Mouse (Mus musculus) gastrocnemius, adult 18-20 months (tissue): ENCODE data around the gene Hist1h2ad. TPM values are rescaled to one million over a fixed set of nuclear protein-coding genes. Genes with fewer than 3 reads are reported as not detected.
"Not testable (repeated sequence)": the region's sequence is repeated elsewhere in the genome, so short reads cannot be mapped to it uniquely, and the experiment has no call there.

Experiments used
- DNase-seq: peaks from one replicate; pipeline ENCODE4 v3.0.0; 2021; ENCODE audit warnings: low spot score
- total RNA-seq, 2 experiments: library from RNA; stranded (reverse); gene quantifications; 2 replicates each; pipeline ENCODE4 v1.2.3; 2021

Gene Hist1h2ad
- total RNA-seq, 2 experiments from 2014 or later = 0.80 to 1.7 TPM

DNA sequence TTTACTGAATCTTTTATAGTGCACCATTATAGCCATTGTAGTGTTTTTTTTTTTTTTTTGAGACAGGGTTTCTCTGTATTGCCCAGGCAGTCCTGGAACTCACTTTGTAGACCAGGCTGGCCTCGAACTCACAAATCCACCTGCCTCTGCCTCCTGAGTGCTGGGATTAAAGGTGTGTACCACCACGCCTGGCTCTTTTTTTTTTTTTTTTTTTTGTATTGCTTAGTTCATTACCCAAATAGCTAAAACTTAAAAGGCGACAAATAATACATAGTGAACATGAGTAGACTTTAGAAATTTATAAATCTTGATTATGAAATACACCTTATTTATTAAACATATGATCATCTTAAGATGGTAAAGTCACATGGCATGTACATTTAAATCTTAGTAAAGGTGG is 32.7 kb upstream of the Hist1h2ad start:
- DNase-seq = no peak

DNA sequence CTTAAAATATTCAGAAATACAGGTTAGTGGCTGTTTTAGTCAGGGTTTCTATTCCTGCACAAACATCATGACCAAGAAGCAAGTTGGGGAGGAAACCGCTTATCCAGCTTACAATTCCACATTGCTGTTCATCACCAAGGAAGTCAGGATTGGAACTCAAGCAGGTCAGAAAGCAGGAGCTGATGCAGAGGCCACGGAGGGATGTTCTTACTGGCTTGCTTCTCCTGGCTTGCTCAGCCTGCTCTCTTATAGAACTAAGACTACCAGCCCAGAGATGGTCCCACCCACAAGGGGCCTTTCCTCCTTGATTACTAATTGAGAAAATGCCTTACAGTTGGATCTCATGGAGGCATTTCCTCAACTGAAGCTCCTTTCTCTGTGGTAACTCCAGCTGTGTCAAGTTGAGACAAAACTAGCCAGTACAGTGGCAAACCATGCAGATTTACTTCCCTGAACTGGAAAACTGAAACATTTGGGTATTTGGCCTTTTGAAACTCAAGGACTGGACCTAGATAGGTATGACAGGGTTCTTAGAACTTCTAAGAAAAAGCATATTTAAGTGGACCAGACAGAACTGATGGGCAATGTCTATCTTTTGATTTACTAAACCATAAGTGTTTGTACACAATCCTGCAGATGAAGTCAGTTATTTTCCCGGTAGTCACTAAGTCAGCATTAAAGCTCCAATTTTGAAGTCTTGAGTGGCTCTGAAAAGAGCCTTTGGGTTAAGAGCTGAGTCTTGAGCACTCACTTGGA is 31.8 kb upstream of the Hist1h2ad start:
- DNase-seq = not testable (repeated sequence)

DNA sequence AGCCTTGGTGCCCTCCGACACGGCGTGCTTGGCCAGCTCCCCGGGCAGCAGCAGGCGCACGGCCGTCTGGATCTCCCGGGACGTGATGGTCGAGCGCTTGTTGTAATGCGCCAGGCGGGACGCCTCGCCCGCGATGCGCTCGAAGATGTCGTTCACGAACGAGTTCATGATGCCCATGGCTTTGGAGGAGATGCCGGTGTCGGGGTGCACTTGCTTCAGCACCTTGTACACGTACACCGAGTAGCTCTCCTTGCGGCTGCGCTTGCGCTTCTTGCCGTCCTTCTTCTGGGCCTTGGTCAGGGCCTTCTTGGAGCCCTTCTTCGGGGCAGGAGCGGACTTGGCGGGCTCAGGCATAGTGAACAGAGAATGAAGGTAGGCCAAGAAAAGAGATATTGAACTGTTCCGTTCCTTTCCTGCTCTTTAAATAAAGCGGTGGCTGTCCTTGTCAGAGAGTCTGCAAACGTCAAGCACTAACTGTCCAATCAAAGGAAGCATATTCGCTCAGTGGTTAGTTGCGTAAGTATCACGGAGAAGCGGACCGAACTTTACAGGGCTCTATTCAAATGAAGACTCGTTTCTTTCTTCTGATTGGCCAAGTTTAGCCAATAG is 31.1 kb upstream of the Hist1h2ad start, which contains the start of gene Hist1h2bh:
TSS of gene Hist1h2bh (minus strand) at position 394 of the 609 bp plus-strand sequence.
- peak; percentile 75 for DNase-seq

DNA sequence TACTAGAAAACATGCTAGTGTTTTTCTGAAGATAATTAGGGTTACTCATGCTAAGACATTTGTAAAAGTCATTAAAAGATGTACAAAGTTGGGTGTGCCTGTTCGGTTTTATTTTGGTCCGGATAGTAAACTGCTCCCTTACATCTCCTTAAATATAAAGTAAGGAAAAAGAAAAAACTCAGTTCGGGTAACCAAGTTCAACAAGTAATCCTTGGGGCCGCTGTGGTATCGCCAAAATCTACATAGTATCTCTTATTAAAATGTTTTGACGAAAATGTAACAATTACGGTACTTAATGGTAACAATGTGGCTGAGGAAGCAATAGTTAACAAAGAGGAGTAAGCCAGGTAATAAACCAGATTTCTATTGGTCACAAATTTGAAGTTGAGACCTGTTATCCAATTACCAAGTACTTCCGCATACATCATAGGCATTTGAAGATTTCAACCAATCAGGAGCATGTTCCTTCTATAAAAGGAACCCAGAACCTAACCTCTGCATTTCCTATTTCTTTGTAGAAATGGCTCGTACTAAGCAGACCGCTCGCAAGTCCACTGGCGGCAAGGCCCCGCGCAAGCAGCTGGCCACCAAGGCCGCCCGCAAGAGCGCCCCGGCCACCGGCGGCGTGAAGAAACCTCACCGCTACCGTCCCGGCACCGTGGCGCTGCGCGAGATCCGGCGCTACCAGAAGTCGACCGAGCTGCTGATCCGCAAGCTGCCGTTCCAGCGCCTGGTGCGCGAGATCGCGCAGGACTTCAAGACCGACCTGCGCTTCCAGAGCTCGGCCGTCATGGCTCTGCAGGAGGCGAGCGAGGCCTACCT is 30.0 kb upstream of the Hist1h2ad start, which contains the start of gene Hist1h3f:
TSS of gene Hist1h3f (plus strand) at position 88 of the 822 bp plus-strand sequence.
- DNase-seq = peak; percentile 80

DNA sequence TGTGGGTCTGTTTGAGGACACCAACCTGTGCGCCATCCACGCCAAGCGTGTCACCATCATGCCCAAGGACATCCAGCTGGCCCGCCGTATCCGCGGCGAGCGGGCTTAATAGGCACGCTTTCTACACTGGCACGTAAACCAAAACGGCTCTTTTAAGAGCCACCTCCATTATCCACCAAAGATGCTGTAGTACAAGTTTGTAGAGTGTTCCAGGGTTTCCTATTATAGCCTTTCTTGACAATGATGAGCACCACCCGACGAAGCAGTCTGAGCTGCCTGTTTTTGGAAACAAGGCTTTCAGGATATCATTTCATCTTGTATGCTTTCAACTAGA is 29.4 kb upstream of the Hist1h2ad start:
- not testable (repeated sequence) for DNase-seq

DNA sequence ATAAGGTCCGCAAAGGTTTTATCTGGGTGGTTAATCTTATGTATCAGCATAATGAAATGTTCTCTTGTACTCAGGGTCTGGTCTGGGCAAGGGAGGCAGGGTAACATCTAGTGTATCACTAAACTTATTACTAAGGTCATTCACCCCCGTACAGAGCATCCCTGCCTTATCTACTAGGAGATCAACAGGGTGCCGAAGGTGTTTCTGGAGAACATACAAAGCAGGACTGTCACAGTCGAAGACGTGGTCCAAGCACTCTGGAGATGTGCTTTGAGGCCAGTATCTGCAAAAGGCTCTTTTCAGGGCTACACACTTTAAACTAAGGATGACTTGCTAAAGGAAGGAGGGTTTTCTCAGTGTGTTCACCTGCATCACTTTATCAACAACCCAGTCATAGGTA is 27.5 kb upstream of the Hist1h2ad start:
- no peak for DNase-seq

DNA sequence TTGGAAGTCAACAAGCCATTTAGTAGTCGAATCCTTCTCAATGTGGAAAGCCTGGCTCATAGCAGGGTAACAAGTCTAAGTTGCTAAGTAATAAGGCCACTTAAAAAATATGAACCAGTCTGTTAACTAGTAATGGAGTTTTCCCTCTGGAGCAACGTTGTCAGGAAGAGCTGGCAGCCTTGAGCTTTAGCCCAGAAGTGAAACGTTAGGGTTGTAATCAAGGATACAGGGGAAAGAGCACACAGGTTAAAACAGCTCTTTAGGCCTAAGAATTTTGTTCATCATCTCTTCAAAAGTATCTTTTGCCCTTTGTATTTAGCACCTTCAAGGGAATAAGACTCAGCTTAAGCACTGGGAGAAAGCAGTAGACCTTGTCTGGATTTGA is 23.4 kb upstream of the Hist1h2ad start:
- no peak for DNase-seq

DNA sequence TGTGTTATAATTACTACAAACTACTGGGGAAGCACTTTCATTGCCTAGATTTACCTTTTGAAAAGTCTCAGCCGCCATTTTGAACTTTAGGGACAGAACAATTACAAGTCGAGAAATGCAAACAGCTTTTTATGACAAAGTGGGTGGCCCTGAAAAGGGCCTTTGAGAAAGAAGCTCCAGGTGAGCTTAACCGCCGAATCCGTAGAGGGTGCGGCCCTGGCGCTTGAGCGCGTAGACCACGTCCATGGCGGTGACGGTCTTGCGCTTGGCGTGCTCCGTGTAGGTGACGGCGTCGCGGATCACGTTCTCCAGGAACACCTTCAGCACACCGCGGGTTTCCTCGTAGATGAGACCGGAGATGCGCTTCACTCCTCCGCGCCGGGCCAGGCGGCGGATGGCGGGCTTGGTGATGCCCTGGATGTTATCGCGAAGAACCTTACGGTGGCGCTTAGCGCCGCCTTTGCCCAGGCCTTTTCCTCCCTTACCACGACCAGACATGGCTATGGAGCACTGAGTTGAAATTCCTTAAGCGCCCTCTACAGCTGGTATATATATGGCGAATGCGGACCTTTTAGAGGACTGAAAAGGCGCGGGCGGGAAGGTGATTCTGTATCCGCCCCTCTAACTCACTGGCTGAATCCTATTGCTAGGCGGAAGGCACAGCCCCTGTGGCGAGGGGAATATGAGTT is 22.9 kb upstream of the Hist1h2ad start, which contains the start of gene Hist1h4f:
TSS of gene Hist1h4f (minus strand) at position 503 of the 689 bp plus-strand sequence.
- DNase-seq = peak; percentile 78

DNA sequence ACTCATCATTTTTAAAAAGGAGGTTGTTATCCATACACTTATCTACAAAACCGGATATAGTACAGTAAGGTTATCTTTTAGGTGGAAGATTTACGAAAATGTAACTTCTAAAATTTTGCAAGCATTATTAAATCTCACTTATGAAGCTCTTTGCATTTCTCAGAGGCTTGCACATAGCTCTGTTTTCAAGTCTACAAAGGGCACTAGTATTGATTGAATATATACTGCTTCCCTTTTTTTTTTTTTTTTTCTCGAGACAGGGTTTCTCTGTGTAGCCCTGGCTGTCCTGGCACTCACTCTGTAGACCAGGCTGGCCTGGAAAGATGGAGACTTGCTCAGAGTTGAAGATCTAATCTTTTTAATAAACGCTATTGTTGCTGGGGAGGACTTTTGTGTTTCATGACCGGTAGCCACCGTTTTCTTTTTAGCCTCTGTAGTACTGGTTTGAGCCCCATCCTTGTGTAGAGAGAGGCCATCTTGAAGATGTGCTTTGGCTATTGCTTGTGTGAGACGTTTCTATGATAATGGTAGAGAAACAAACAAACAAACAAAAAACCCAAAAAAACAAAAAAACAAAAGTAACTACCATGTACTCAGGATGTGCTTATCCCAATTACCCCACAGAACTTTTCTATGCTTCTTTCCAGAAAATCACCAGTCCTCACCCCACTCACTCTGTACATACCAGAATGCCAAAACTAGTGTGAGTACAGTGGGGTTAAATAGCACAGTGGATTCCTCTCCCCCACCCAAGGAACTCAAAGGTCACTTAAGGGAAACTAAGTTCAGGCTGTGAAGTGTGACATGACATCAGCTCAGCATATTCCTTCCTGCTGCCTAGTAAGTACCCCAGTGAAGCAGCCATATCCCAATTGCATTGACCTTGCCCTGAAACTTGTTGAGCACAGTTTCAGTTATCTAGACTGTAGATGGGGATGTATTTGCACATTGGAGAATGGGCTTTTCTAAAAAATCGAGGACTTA is 22.0 kb upstream of the Hist1h2ad start:
- DNase-seq = no peak

DNA sequence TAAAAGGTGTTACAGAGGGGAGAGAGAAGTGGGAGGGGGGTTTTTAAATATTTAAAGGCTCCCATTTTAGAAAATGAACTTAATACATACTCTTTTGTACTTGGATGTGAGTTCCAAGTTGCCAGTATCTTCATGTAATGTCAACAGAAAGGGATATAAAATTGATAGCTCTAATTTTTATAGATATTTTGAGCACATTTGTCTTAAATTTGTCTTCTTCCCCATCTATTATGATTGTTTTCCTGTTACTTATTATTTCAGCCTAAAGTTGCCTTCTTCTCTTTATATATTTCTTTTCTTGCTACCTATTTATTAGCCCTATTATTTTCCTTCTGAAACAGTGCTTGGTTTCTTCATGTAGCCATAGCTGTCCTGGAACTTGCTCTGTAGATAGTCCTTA is 21.2 kb upstream of the Hist1h2ad start, which contains the start of gene Hist1h1d:
TSS of gene Hist1h1d (plus strand) at position 301 of the 400 bp plus-strand sequence.
- DNase-seq = no peak

DNA sequence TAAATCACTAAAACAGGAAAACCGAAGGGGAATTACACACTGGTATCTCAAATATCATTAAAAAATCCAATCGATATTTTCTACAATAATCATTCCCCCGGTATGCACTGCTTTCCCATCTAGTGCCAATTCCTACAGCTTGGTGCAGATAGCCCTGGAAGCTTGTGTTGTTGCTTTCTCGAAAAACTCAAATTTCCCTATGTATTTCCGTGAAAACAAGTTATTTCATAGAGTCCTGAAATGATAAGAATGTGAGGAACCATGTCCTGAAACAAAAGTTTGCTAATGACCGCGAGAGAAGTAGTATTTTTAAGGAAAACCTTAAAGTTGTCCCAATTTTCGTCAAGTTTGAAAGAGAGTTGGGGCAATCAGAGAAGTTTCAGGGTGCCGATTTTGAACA is 19.8 kb upstream of the Hist1h2ad start:
- DNase-seq = no peak

DNA sequence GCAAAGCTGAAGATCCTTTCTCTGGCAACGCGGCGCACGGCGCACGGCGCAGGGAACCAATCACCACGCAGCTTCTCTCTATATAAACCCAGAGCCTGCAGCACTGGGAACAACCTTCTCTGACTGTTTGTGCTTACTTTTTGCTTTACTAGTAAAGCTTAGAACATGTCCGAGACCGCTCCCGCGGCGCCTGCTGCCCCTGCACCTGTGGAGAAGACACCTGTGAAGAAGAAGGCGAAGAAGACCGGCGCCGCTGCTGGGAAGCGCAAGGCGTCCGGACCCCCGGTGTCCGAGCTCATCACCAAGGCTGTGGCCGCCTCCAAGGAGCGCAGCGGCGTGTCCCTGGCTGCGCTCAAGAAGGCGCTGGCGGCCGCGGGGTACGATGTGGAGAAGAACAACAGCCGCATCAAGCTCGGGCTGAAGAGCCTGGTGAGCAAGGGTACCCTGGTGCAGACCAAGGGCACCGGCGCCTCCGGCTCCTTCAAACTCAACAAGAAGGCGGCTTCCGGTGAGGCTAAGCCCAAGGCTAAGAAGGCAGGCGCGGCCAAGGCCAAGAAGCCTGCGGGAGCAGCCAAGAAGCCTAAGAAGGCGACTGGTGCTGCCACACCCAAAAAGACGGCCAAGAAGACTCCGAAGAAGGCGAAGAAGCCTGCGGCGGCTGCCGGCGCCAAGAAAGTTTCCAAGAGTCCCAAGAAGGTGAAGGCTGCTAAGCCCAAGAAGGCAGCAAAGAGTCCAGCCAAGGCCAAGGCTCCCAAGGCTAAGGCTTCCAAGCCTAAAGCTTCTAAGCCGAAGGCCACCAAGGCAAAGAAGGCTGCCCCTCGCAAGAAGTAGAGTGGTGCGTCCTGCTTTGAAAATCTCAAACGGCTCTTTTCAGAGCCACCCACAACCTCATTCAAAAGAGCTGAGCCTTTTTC is 19.0 kb upstream of the Hist1h2ad start:
- peak; percentile 50 for DNase-seq

DNA sequence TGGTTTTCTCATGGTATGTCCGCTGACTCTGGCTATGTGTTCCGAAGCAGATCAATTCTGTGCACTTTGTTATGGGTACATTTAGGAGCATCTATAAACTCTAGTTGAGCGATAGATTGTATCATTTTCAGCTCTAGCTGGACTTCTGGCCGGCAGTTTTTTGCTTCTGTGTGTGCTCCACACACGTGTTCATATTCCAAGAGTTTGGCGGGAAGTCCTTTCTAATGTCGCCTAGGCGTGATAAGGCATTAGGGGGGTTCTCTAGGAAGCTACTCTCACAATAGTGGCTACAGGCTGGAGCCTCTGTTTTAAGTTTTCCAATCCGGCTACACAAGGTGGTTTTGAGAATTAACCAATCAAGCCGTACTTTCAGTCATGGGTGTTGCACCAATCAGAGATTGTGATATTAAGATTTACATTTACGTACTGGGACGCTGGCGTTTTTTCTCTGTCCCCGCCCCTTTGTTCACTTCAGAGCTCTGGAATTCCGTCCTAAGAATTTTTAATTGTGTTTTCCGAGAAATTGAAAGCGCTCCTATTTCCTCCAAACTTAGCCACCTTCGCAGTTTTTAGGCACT is 18.3 kb upstream of the Hist1h2ad start:
- DNase-seq = peak; percentile 62

DNA sequence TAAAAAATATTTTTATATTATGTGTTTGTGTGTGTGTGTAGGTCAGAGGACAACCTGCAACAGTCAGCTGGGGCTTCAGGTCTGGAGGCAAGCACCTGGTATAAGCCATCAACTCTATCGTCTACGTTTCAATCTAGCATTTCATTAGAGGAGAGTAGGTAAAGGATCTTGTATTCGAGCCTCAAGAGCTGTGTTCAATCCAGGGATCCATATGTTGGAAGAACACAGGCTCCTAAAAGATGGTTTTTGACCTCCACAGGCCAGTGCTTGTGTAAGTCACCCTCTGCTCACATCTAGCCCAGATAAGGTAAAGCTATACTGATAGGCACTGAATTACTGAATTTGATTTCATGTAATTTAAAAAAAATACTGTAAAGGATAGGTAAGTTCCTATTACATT is 17.3 kb upstream of the Hist1h2ad start:
- no peak for DNase-seq

DNA sequence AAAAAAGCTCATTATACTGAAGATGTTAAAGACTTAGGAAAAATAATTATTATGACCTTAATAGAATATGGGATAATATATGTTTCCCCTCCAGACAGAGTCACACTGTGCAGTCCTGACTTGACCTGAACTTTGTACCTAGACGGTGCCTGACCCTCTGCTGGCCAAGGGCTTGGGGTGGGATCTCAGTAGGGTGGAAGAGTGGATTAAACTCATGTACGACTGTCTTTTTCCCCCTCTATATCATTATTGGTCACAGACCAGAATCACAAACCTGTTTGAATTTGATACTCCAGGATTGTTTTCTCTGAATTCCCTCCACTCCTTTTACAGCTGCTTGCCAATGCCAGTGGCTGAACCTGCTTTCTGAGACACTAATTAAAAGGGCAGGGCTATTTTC is 13.5 kb upstream of the Hist1h2ad start:
- not testable (repeated sequence) for DNase-seq

DNA sequence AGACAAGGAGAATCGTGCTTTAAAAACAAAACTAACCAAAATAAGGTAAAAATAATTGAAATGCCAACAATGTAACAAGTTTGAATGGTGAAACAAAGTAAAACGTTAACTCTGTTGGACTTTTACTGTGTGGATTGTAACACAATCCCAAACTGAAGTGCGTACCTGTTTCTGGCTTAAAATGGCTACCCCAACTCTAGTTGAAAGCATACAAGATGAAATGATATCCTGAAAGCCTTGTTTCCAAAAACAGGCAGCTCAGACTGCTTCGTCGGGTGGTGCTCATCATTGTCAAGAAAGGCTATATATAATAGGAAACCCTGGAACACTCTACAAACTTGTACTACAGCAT is 12.7 kb upstream of the Hist1h2ad start:
- not testable (repeated sequence) for DNase-seq

DNA sequence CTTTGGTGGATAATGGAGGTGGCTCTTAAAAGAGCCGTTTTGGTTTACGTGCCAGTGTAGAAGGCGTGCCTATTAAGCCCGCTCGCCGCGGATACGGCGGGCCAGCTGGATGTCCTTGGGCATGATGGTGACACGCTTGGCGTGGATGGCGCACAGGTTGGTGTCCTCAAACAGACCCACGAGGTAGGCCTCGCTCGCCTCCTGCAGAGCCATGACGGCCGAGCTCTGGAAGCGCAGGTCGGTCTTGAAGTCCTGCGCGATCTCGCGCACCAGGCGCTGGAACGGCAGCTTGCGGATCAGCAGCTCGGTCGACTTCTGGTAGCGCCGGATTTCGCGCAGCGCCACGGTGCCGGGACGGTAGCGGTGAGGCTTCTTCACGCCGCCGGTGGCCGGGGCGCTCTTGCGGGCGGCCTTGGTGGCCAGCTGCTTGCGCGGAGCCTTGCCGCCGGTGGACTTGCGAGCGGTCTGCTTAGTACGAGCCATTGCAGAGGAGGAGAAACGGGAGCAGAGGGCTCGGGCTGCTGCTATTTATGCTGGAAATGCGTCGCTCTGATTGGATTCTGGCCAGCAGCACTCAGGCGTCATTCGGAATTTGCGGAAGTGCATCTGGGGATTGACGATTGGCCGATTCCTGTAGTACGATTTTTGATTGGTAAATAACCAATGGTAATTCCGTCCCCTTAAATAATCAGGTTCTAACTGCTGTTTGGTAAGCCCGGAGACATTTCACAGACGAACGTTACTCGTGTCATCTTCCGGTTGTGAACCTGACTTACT is 12.1 kb upstream of the Hist1h2ad start, which contains the start of gene Hist1h3e:
TSS of gene Hist1h3e (minus strand) at position 487 of the 777 bp plus-strand sequence.
- DNase-seq = peak; percentile 91
